Mouse (Mus musculus): ENCODE data around the gene Pbx3. TPM values are rescaled to one million over a fixed set of nuclear protein-coding genes. Genes with fewer than 3 reads are reported as not detected.

Pbx3 gene
- total RNA-seq, 2 experiments from 2014 or later = 3.9 to 18.4 TPM

GRCm38 (mm10) chr2:34154833-34155232 lies 218.1 kb downstream of the Pbx3 start:
- ATAC-seq (replicated peaks; ENCODE audit: poor library complexity, severe bottlenecking) = no peak

DNA sequence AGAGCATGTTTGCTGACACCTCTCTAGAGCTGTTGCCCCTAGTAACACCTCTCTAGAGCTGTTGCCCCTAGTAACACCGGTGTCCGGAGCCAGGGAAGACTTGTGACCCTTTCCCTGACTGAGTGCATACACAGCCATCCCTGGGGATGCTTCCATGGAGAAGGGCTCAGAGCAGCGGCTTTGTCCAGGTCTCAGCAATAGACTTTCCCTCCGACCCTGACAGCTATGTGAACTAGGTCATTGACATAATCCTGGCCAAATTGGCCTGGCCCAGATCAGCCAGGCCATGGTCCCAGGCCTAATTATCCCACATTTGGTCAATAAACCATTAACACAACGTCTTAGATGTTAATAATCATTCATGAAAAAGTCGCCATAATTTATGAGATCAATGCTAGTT lies 219.6 kb downstream of the Pbx3 start:
- no peak for ATAC-seq (replicated peaks; ENCODE audit: poor library complexity, severe bottlenecking)

GRCm38 (mm10) chr2:34150560-34150959 lies 222.4 kb downstream of the Pbx3 start:
- ATAC-seq (replicated peaks; ENCODE audit: poor library complexity, severe bottlenecking) = no peak

GRCm38 (mm10) chr2:34148214-34148613 lies 224.7 kb downstream of the Pbx3 start:
- no peak for ATAC-seq (replicated peaks; ENCODE audit: poor library complexity, severe bottlenecking)

GRCm38 (mm10) chr2:34147476-34147875 lies 225.5 kb downstream of the Pbx3 start:
- no peak for ATAC-seq (replicated peaks; ENCODE audit: poor library complexity, severe bottlenecking)

GRCm38 (mm10) chr2:34147036-34147435 lies 225.9 kb downstream of the Pbx3 start:
- no peak for ATAC-seq (replicated peaks; ENCODE audit: poor library complexity, severe bottlenecking)

DNA sequence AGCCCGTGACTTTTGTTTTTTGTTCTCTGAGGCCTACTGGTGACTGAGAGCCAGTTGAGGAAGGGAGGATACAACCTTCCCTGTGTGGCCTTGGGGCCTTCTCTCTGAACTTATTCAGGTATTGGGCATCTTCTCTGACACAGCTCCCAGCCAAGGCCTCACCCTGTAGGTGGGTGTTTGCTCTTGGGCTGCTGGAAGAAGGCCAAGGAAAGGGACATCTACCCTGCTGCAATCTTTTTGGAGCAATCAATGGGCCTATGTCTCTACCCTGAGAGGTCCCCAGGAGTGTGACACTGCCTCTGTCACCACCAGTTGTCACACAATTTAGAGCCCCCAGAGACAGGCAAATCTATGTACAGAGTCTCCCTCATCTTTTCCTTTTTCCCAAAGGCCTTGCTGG lies 226.5 kb downstream of the Pbx3 start:
- no peak for ATAC-seq (replicated peaks; ENCODE audit: poor library complexity, severe bottlenecking)

DNA sequence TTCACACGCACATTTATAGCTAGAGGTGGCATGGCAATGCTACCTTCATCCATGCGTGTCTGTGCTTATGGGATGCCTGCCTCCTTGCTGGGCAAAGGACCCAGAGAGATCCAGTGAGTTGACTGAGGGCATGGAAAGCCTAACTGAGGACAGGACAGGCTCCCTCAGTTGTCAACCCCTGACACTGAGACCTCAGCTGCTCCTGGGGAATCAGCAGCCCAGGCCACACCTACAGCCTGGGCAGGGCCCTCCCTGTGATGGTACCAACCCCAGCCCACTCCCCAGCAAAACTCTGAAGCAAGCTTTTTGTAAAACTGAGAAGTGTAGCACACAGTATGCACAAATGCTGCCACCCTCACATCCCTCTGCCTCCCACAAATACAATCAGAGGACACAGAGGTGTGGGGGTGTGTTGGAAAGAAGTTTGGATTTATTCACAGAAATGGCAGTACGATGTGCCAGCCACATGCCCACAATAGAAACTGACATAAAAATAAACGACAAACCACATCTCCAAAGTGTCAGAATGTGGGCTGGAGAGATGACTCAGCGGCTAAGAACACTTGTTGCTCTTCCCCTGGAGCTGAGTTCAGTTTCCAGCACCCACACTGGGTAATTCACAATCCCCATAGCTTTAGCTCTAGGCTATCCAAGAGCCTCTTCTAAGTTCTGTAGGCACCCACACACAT lies 233.3 kb downstream of the Pbx3 start:
- peak; percentile 12 for ATAC-seq (replicated peaks; ENCODE audit: poor library complexity, severe bottlenecking)

DNA sequence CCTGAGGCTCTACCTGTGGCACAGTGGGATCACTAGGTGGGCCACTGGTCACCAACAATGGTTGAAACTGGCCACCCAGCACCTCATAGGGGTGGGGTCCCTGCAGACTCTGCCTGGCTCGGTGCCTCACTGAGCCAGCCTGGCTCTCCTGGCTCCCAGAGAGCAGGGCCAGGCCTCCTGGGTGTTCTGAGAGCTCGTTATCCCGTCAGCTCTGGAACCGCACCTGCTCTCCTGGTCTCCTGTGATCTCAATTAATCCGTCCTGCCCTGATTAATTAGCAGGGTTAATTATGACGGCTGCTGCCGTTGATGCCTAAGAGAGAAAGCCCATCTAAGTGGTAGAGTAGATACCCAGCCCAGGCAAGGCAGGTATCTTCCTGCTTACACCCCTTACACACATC lies 237.6 kb downstream of the Pbx3 start:
- ATAC-seq (replicated peaks; ENCODE audit: poor library complexity, severe bottlenecking) = no peak

DNA sequence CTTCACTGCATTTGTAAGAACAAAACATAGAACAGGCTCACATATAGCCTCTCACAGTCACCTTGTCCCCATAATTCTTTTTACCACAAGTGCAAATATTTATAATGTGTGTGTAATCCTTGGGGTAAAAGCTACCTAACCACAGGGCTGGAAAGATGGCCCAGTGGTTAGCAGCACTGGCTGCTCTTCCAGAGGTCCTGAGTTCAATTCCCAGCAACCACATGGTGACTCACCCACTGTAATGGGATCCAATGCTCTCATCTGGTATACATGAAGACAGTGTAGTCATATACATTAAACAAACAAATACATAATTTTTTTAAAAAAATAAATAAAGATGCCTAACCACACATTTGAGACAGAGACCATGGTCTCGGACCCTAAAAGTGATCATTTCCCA lies 240.2 kb downstream of the Pbx3 start:
- no peak for ATAC-seq (replicated peaks; ENCODE audit: poor library complexity, severe bottlenecking)

DNA sequence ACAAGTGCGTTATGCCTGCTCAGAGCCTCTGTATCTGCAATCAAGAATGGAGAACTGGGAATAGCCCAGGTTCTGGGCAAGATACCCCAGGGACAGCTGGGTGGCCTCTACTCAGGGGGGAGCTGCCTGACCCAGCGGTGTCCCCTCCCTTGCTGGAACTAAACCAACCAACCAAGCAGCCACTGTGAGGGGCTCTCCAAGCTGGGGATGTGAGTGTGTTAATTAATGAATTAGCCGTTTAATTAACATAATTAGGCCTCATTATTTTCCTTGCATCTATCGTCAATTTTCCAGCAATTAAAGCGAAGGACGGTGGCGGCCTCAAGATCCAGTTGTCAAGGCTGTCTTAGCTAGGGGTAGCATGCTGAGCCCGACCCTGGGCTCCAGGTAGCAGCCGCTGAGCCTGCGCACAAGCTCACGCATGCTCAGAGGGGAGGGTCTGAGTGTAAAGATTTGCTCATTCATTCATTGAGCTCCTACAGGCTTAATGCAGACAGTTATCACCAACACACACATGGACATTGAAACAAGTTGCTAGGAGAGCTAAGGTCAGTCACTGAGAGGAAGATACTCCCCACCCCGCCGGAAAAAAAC lies 243.2 kb downstream of the Pbx3 start:
- ATAC-seq (replicated peaks; ENCODE audit: poor library complexity, severe bottlenecking) = no peak

DNA sequence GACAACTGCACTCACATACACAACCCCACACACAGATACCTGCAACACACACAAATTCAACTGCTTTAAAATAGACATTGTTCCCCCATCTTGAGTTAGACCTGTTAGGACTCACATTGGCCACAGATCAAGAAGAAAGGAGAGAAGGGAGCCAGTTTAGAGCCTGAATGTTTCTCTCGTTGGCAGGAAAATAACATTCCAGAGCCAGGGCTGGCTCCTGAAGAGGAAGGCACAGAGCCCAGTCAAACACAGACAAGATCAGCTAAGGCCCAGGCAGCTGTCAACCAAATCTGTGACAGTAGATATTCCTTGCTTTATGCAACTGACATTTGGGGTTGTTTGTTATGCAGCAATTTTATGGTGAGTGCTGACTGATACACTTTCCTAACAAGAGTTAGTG lies 245.1 kb downstream of the Pbx3 start:
- no peak for ATAC-seq (replicated peaks; ENCODE audit: poor library complexity, severe bottlenecking)

- no peak for ATAC-seq (replicated peaks; ENCODE audit: poor library complexity, severe bottlenecking)
These were observed 249.0 kb downstream of the Pbx3 start for GRCm38 (mm10) chr2:34123896-34124295.

Other genes with a start within 250 kb of the Pbx3 start
- gene Mapkap1, start 33.6 kb upstream of the Pbx3 start, total RNA-seq (2014; fragmentation: Nextera tagmentation) = 31.4 and 33.6 TPM in 2 replicates
- 50.5 and 52.2 TPM in 2 replicates for gene Mapkap1, start 33.6 kb upstream of the Pbx3 start, total RNA-seq (2017)

Measured in granulocyte monocyte progenitor cell, adult 5-6 weeks (primary cell).